Mouse (Mus musculus) liver, embryonic 14.5 days (tissue): ENCODE measurements around the gene Cpne5. TPM values are rescaled to one million over a fixed set of nuclear protein-coding genes. Genes with fewer than 3 reads are reported as not detected.
"Not testable (repeated sequence)": the region's sequence is repeated elsewhere in the genome, so short reads cannot be mapped to it uniquely, and the experiment has no call there.

ENCODE experiments used
- ATAC-seq: fragments of 200-750 bp; cut with Nextera tagmentation; 2 replicates; pipeline ENCODE4 v1.8.0; 2017; ENCODE audit warnings: moderate number of reproducible peaks, mild to moderate bottlenecking, moderate library complexity; ENCODE audit not compliant: insufficient read depth
- DNase-seq, 3 experiments: peaks; one replicate each; pipeline ENCODE4 v3.0.0-alpha.2; 2012 to 2013; ENCODE audit warnings: low read depth in 3 of 3, low spot score in 3 of 3
- H3K27ac ChIP-seq: fragments of 300-500 bp; sonication (generic); 2 replicates; pipeline ENCODE4 v1.5.1; 2014; ENCODE audit warnings: moderate library complexity, mild to moderate bottlenecking, control low read depth, inconsistent platforms
- H3K27me3 ChIP-seq: fragments of 300-500 bp; sonication (generic); 2 replicates; pipeline ENCODE4 v1.6.1; 2014; ENCODE audit warnings: mild to moderate bottlenecking, low read length, moderate library complexity; ENCODE audit not compliant: control insufficient read depth, insufficient read depth
- H3K36me3 ChIP-seq: fragments of 300-500 bp; sonication (generic); replicated peaks from 2 replicates; pipeline ENCODE4 v1.6.1; 2014; ENCODE audit warnings: low read depth; ENCODE audit not compliant: control insufficient read depth, insufficient read depth
- H3K4me1 ChIP-seq, 2 experiments: fragments of 200-500 bp in 1 of 2; fragments of 300-500 bp in 1 of 2; sonication (generic) in 1 of 2; replicated peaks; 2 replicates each; pipeline ENCODE4 v1.6.1; 2012 to 2014; ENCODE audit warnings: antibody characterized with exemption in 1 of 2, inconsistent platforms in 1 of 2, low read length in 1 of 2; ENCODE audit not compliant: control insufficient read depth in 2 of 2, insufficient read depth in 2 of 2
- H3K4me2 ChIP-seq: fragments of 300-500 bp; sonication (generic); 2 replicates; pipeline ENCODE4 v1.6.1; 2014; ENCODE audit warnings: low read depth, mild to moderate bottlenecking, control low read depth, moderate library complexity
- H3K4me3 ChIP-seq, 2 experiments: fragments of 200-500 bp in 1 of 2; fragments of 300-500 bp in 1 of 2; sonication (generic) in 1 of 2; 2 replicates each; pipeline ENCODE4 v1.5.1; 2012 to 2014; ENCODE audit warnings: low read depth in 2 of 2, low read length in 2 of 2, mild to moderate bottlenecking in 2 of 2, control low read depth in 1 of 2, inconsistent platforms in 1 of 2, moderate library complexity in 1 of 2; ENCODE audit not compliant: insufficient read depth in 1 of 2
- H3K9ac ChIP-seq: fragments of 300-500 bp; sonication (generic); replicated peaks from 2 replicates; pipeline ENCODE4 v1.6.1; 2014; ENCODE audit warnings: mild to moderate bottlenecking, control low read depth, moderate library complexity
- H3K9me3 ChIP-seq: fragments of 300-500 bp; sonication (generic); 2 replicates; pipeline ENCODE4 v1.6.1; 2016; ENCODE audit warnings: low read length, mixed read lengths; ENCODE audit not compliant: control insufficient read depth
- CTCF ChIP-seq: IDR thresholded peaks from 2 replicates; pipeline ENCODE4 v1.5.1; 2016; ENCODE audit warnings: antibody characterized with exemption, low read depth, control low read depth
- EP300 ChIP-seq: IDR thresholded peaks from 2 replicates; pipeline ENCODE4 v1.6.1; 2016; ENCODE audit warnings: antibody characterized with exemption, low read depth
- WGBS: fragments of 180-500 bp; shearing (Covaris S2); extraction: QIAGEN DNeasy Blood & Tissue Kit; methylation state at CpG from one replicate; pipeline ENCODE4 v1.1.7; 2014; ENCODE audit not compliant: insufficient replicate concordance; 5-methylcytosine and 5-hydroxymethylcytosine counted together
- polyA plus RNA-seq, 2 experiments: library from polyadenylated mRNA; depleted of rRNA in 1 of 2; stranded (reverse) in 1 of 2; unstranded in 1 of 2; fragments of >200 nt; fragmentation: Nextera tagmentation in 1 of 2; extraction: Ambion mirVana in 1 of 2; gene quantifications; 2 replicates each; pipeline versions ENCODE4 v1.2.1 to v1.2.3; 2012 to 2014

Cpne5 gene
- polyA plus RNA-seq, 2 experiments: 0.06 to 0.28 TPM

GRCm38 (mm10) chr17:29256507-29256906 is 18.5 kb upstream of the Cpne5 start:
- DNase-seq: no peak
- Histone ChIP-seq H3K4me1 (peaks cover 2 to 14% of the 10 kb centered on the region in 2 experiments; a peak in 3 of 4 replicates), H3K9ac (no peak overlapping the region), H3K4me3 (no peak overlapping the region), H3K27me3 (no peaks in the 10 kb centered on the region), H3K27ac (no peak overlapping the region), H3K4me2 (no peak overlapping the region), H3K9me3 (no peaks in the 10 kb centered on the region), H3K36me3 (peaks cover 72% of the 10 kb centered on the region)
- 80% methylated on average over 6 of the region's 6 CpGs for WGBS
- TF ChIP-seq CTCF: no peak
- no peak for ATAC-seq

- ATAC-seq, DNase-seq, H3K9me3 ChIP-seq, H3K4me2 ChIP-seq, H3K9ac ChIP-seq, H3K27me3 ChIP-seq, H3K4me3 ChIP-seq, H3K4me1 ChIP-seq, H3K27ac ChIP-seq: not testable (repeated sequence)
- peaks cover 74% of the 10 kb centered on the region for H3K36me3 ChIP-seq
- WGBS: 87% methylated on average over 6 of the region's 6 CpGs
These were observed 16.8 kb upstream of the Cpne5 start for GRCm38 (mm10) chr17:29254784-29255183.

GRCm38 (mm10) chr17:29253684-29254083 is 15.7 kb upstream of the Cpne5 start:
- DNase-seq (no peak), ATAC-seq (no peak)
- H3K27me3 ChIP-seq: no peaks in the 10 kb centered on the region
- no peak overlapping the region for H3K27ac ChIP-seq
- TF ChIP-seq EP300 (no peak), CTCF (no peak)
- no peak overlapping the region for H3K4me3 ChIP-seq
- H3K36me3 ChIP-seq: peaks cover 65% of the 10 kb centered on the region
- peaks cover 0 to 4% of the 10 kb centered on the region in 2 experiments; a peak in 2 of 4 replicates for H3K4me1 ChIP-seq
- H3K9ac ChIP-seq: no peak overlapping the region
- H3K4me2 ChIP-seq: no peak overlapping the region
- WGBS: 75% methylated on average over 9 of the region's 9 CpGs
- H3K9me3 ChIP-seq: no peaks in the 10 kb centered on the region

GRCm38 (mm10) chr17:29253236-29253635 is 15.3 kb upstream of the Cpne5 start:
- Histone ChIP-seq H3K4me2 (no peak overlapping the region), H3K9ac (no peak overlapping the region), H3K4me3 (no peak overlapping the region), H3K4me1 (peaks cover 0 to 4% of the 10 kb centered on the region in 2 experiments; a peak in 2 of 4 replicates), H3K9me3 (no peaks in the 10 kb centered on the region), H3K27ac (no peak overlapping the region), H3K36me3 (peaks cover 63% of the 10 kb centered on the region), H3K27me3 (no peaks in the 10 kb centered on the region)
- DNase-seq (no peak), ATAC-seq (no peak)
- TF ChIP-seq EP300 (no peak), CTCF (no peak)
- WGBS: 46% methylated on average over 2 of the region's 2 CpGs

- Histone ChIP-seq H3K4me1 (peaks cover 0 to 4% of the 10 kb centered on the region in 2 experiments; a peak in 2 of 4 replicates), H3K4me2 (no peak overlapping the region), H3K4me3 (no peak overlapping the region), H3K27ac (no peak overlapping the region), H3K9ac (no peak overlapping the region), H3K36me3 (peaks cover 49% of the 10 kb centered on the region), H3K27me3 (no peaks in the 10 kb centered on the region), H3K9me3 (no peaks in the 10 kb centered on the region)
- ATAC-seq (peak; percentile 31; the same call in 1 of the 2 replicates), DNase-seq (no peak)
- WGBS: 73% methylated on average over 15 of the region's 15 CpGs
- TF ChIP-seq EP300: no peak
- no peak for TF ChIP-seq CTCF
These were observed 13.8 kb upstream of the Cpne5 start for GRCm38 (mm10) chr17:29251608-29252390.

GRCm38 (mm10) chr17:29251006-29251405 is 13.0 kb upstream of the Cpne5 start:
- not testable (repeated sequence) for H3K27ac ChIP-seq, H3K4me3 ChIP-seq, H3K4me1 ChIP-seq, DNase-seq, H3K9me3 ChIP-seq, H3K27me3 ChIP-seq, H3K4me2 ChIP-seq, ATAC-seq, H3K9ac ChIP-seq
- peaks cover 49% of the 10 kb centered on the region for H3K36me3 ChIP-seq
- 85% methylated on average over 14 of the region's 14 CpGs for WGBS
